Mouse (Mus musculus) kidney, postnatal 25 days (tissue): ENCODE measurements at regions not wholly inside any gene's neighbourhood (a gene's known extent, or its start where the extent isn't known, plus 50 kb on each side); places are given as distances from the start of the nearest gene placed in this dataset.

ENCODE experiments used
- DNase-seq, 2 experiments: peaks; one replicate each; pipeline ENCODE4 v3.0.0; 2021; ENCODE audit warnings: mixed read lengths in 2 of 2

DNA sequence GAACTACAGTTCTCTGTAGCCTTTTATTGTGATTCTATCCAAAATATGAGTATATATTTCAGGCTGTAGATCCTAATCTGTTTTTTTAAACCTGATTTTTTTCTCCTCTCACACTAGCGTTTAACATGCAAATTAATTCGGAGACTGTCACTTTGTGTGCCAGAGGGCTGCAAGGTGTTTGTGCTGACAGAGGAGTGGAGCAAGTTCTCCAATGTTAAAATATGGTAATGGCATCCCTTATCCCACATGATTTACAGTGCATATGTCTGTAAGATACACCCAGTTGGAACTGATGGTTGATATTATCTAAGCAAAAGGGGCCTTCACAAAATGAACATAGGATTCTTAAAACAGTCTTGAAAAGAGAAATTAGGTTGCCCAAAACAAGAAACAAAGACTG lies 90.1 kb upstream of the Hdac2 start:
- no peak for DNase-seq

DNA sequence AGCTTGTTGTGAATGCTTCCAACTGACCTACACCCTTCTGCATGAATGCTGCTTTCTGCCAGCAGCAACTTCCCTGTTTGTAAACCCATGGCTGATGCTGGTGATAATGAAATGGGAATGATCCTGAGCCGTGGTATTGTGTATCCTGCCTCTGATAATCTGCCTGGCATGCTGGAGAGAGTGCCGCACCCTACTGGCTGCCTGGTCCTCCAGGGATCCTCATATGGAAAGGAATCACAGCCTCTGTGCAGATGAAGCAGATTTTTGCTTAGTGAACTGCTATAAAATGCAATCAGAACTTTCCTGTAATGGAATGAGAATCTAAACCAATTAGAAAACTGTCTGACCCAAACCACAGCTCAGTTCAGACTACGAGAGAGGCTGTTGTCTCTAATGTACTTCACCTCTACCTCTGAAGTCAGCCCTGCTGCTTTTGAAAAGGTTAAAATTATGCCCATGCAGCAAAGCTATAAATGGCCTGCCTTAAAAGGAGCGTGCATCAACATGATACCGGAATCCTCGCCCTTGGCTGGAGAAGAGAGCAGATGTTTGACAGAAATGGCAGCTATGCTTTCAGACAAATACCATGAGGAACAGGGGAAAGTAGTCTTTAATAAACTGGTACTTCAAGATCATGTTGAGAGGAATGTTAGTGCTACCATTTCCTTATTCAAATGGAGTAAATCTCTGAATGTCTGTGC lies 76.3 kb upstream of the Hdac2 start:
- no peak for DNase-seq

DNA sequence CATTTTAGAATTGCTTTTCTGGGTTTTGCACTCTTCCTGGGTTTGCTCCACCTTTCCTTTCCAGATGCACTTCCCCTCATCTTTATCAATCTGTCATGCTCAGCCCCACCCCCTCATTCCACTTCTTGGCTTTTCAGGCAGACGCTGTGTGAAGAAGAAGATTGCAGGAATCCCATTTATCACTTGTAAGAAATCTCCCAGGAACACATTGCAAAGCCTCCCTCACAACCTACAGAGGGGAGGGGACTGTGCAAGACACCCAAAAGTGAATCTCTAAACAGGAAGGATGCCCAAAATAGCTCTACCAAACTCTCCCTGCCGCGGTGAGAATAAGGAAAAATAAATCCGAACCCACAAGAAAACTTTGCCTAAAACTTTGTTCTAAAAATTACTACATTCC lies 65.5 kb upstream of the Hdac2 start:
- DNase-seq = no peak

DNA sequence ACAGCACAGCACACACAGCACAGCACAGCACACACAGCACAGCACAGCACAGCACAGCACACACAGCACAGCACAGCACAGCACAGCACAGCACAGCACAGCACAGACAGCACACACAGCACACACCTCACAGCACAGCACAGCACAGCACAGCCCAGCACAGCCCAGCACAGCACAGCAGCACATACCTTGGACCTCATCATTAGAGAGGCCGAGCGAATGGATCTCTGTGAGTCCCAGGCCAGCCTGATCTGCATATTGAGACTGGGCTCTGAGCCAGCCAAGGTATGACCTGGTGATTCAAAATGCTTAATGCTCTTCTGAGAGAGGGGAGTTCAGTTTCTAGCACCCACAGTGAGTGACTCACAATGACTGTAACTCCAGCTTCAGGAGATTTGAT lies 56.3 kb upstream of the Hdac2 start:
- peak in 1 of 2 experiments; percentile 1 for DNase-seq

DNA sequence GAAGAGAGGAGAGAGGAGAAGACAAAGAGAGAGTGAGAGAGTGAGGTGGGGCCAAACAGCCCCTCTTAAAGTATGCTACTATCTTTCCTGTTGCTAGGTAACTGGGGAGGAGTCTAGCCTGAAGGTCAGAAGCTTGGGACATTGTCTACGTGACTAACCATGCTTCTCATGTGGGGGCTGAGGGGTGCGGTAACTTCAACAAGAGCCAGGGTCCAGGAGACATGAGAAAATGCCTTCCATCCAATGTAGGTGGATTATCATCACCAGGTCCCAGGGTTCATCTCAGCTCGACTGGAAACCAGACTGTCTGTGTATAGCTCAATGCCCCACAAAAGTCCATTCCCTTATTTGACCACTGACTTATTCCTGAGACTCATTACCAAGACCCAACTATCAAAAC lies 50.6 kb upstream of the Hdac2 start:
- DNase-seq = no peak

DNA sequence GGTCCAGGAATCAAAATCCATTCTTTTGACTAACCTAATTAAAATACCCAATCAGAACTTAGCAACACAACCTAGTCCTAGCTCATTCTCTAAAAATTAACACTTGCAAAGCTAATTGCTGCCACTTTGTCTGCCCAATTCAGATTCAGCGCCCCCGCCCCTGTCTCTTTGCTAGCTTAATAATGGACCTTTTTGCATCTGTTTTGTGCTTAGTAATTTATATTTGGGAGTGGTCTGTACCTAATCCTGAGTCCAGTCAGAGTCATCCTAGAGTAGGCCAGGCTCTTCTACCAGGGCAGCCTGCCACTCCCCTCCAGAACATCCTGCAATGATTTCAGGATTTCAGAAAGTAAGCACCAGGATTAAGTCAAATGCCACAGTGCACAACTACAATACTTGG lies 50.2 kb upstream of the Hdac2 start:
- no peak for DNase-seq
